ENCODE assay signal across 10 mouse cellular contexts in genomic region chr15:91017261-91018160, GRCm38 (mm10). TPM values are rescaled to one million over a fixed set of nuclear protein-coding genes. Genes with fewer than 3 reads are reported as not detected.
DNase-seq lines count a peak whose midpoint lies in the region; ATAC-seq lines count a peak whose summit lies in the region.
"Had no signal": no experiment of that assay in that cellular context is flagged by ENCODE, and none has a peak within 500 bp of the region (broad histone marks: within the 10 kb centered on the region; RNA-seq: fewer than 3 reads in every experiment).

No protein-coding gene starts in this region.

- H3K9ac ChIP-seq in kidney, embryonic 14.5 days (ENCODE audit: low read depth, low read length), result no peak overlapping the region
- peak overlapping the region; percentile 81 for H3K9ac ChIP-seq in hindbrain, embryonic 14.5 days
- peak overlapping the region; percentile 62 for H3K9ac ChIP-seq in neural tube, embryonic 14.5 days (replicated peaks; ENCODE audit: low read depth, low read length)

- H3K4me1 ChIP-seq in kidney, embryonic 14.5 days (ENCODE audit: control insufficient read depth, insufficient read depth, low read length), result no peaks in the 10 kb centered on the region
- H3K4me1 ChIP-seq in hindbrain, embryonic 14.5 days (replicated peaks; ENCODE audit: control insufficient read depth, insufficient read depth, low read length), result peaks cover 47% of the 10 kb centered on the region
- H3K4me1 ChIP-seq in neural tube, embryonic 14.5 days (ENCODE audit: control insufficient read depth, insufficient read depth, low read length), result peaks cover 28% of the 10 kb centered on the region; the same call in 1 of the 2 replicates

- DNase-seq in kidney, postnatal 10 days, result no peak
- DNase-seq in embryo, embryonic 11 days, result peak; percentile 69
- DNase-seq in hindbrain, embryonic 14.5 days (ENCODE audit: low spot score), result peak; percentile 64
- DNase-seq in urinary bladder, postnatal 14 days (ENCODE audit: low spot score), result no peak
- no peak for DNase-seq in adrenal gland, postnatal 4 days (ENCODE audit: low spot score in 2 of 2)
- DNase-seq in gastrocnemius, postnatal 25 days, result no peak

- no peak overlapping the region for H3K27ac ChIP-seq in kidney, embryonic 14.5 days (ENCODE audit: low read depth, low read length)
- H3K27ac ChIP-seq in hindbrain, embryonic 14.5 days, result peak overlapping the region; percentile 98
- peak overlapping the region; percentile 91 for H3K27ac ChIP-seq in neural tube, embryonic 14.5 days (ENCODE audit: low read depth, low read length)
- H3K27ac ChIP-seq: macrophage had no signal

- H3K36me3 ChIP-seq in kidney, embryonic 14.5 days (ENCODE audit: control insufficient read depth, insufficient read depth, low read length), result no peaks in the 10 kb centered on the region
- H3K36me3 ChIP-seq in hindbrain, embryonic 14.5 days (replicated peaks; ENCODE audit: control insufficient read depth, insufficient read depth), result no peaks in the 10 kb centered on the region
- H3K36me3 ChIP-seq in neural tube, embryonic 14.5 days (ENCODE audit: control insufficient read depth, insufficient read depth, low read length), result no peaks in the 10 kb centered on the region

- no peak overlapping the region for H3K4me3 ChIP-seq in kidney, embryonic 14.5 days (ENCODE audit: low read length)
- H3K4me3 ChIP-seq in hindbrain, embryonic 14.5 days (replicated peaks; ENCODE audit: low read length), result peak overlapping the region; percentile 30
- peak overlapping the region; percentile 25 for H3K4me3 ChIP-seq in neural tube, embryonic 14.5 days (ENCODE audit: low read depth, low read length)

- H3K27me3 ChIP-seq in kidney, embryonic 14.5 days (ENCODE audit: control insufficient read depth, insufficient read depth, low read length), result no peaks in the 10 kb centered on the region
- no peaks in the 10 kb centered on the region for H3K27me3 ChIP-seq in hindbrain, embryonic 14.5 days (ENCODE audit: control insufficient read depth, insufficient read depth, low read length)
- H3K27me3 ChIP-seq in neural tube, embryonic 14.5 days (ENCODE audit: control insufficient read depth, insufficient read depth, low read length), result no peaks in the 10 kb centered on the region

- no peaks in the 10 kb centered on the region for H3K9me3 ChIP-seq in kidney, embryonic 14.5 days (ENCODE audit: control insufficient read depth, low read length)
- H3K9me3 ChIP-seq in hindbrain, embryonic 14.5 days (ENCODE audit: control insufficient read depth, low read length), result no peaks in the 10 kb centered on the region
- H3K9me3 ChIP-seq in neural tube, embryonic 14.5 days (ENCODE audit: control insufficient read depth, low read length), result no peaks in the 10 kb centered on the region

- ATAC-seq in kidney, embryonic 14.5 days (ENCODE audit: low FRiP score, low TSS enrichment), result peak; percentile 62; the same call in 1 of the 2 replicates
- ATAC-seq in hindbrain, embryonic 14.5 days (ENCODE audit: low FRiP score), result peak; percentile 75
- peak; percentile 58 for ATAC-seq in neural tube, embryonic 14.5 days (ENCODE audit: low read depth)
- ATAC-seq: inflammation-experienced regulatory T-cells, adult 6 months had no signal

- H3K4me2 ChIP-seq in kidney, embryonic 14.5 days (replicated peaks; ENCODE audit: low read depth, low read length), result peak overlapping the region; percentile 17; the same call in 1 of the 2 replicates
- H3K4me2 ChIP-seq in hindbrain, embryonic 14.5 days (replicated peaks), result peak overlapping the region; percentile 62
- H3K4me2 ChIP-seq in neural tube, embryonic 14.5 days (ENCODE audit: low read depth, low read length), result peak overlapping the region; percentile 55

- 76% methylated on average over 23 of the region's 23 CpGs for WGBS in kidney, embryonic 14.5 days
- WGBS in hindbrain, embryonic 14.5 days, result 9% methylated on average over 23 of the region's 23 CpGs
- 22% methylated on average over 23 of the region's 23 CpGs for WGBS in neural tube, embryonic 14.5 days

RNA-seq across cellular contexts. Expression of gene Kif21a, which starts 32.2 kb away (rescaled TPM):
- polyA plus RNA-seq in kidney, embryonic 14.5 days (2014; fragmentation: Nextera tagmentation; extraction: Ambion mirVana), result 5.3 and 8.1 TPM in 2 replicates
- 50.6 and 50.8 TPM in 2 replicates for polyA plus RNA-seq in hindbrain, embryonic 14.5 days (2014; fragmentation: Nextera tagmentation; extraction: Ambion mirVana)
- polyA plus RNA-seq in neural tube, embryonic 14.5 days (2014; fragmentation: Nextera tagmentation; extraction: Ambion mirVana), result 55.7 and 59.3 TPM in 2 replicates
- total RNA-seq in adrenal gland, postnatal 4 days (2021), result 10 to 100 TPM; 17.1 to 19.9 TPM
- total RNA-seq in gastrocnemius, postnatal 25 days (2021), result 10 to 100 TPM in 1 of 2 experiments, 1 to 10 TPM in 1; 9.5 to 14.9 TPM
- polyA plus RNA-seq: inflammation-experienced regulatory T-cells, adult 6 months; macrophage had no signal

Comparison
In these comparisons a context has a peak if more than half of its experiments do, and no peak if none do; other contexts are left out.
1. DNase-seq: peak in embryo, embryonic 11 days (single experiment) and hindbrain, embryonic 14.5 days (single experiment); none in kidney, postnatal 10 days (single experiment), urinary bladder, postnatal 14 days (single experiment), adrenal gland, postnatal 4 days (0 of 2) and gastrocnemius, postnatal 25 days (single experiment).
2. Peak in every context shown above with its lines, with median percentiles within 50 percentile points of each other: ATAC-seq and H3K4me2 ChIP-seq.